Mouse (Mus musculus): ENCODE measurements around the gene Dnajc1. TPM values are rescaled to one million over a fixed set of nuclear protein-coding genes. Genes with fewer than 3 reads are reported as not detected.

Dnajc1 gene
- total RNA-seq, 2 experiments from 2014 or later = 30.4 to 39.1 TPM

- DNase-seq (ENCODE audit: low spot score in 2 of 2) = no peak
Observed at GRCm38 (mm10) chr2:18307440-18308305, 85.0 kb downstream of the Dnajc1 start.

GRCm38 (mm10) chr2:18300949-18301348 lies 91.7 kb downstream of the Dnajc1 start:
- DNase-seq (ENCODE audit: low spot score in 2 of 2) = no peak

GRCm38 (mm10) chr2:18285175-18285574 lies 107.5 kb downstream of the Dnajc1 start:
- DNase-seq (ENCODE audit: low spot score in 2 of 2) = no peak

GRCm38 (mm10) chr2:18265736-18266135 lies 126.9 kb downstream of the Dnajc1 start:
- no peak for DNase-seq (ENCODE audit: low spot score in 2 of 2)

- no peak for DNase-seq (ENCODE audit: low spot score in 2 of 2)
Observed at GRCm38 (mm10) chr2:18264579-18264978, 128.1 kb downstream of the Dnajc1 start.

GRCm38 (mm10) chr2:18262298-18262697 lies 130.3 kb downstream of the Dnajc1 start:
- DNase-seq (ENCODE audit: low spot score in 2 of 2) = no peak

GRCm38 (mm10) chr2:18249224-18249623 lies 143.4 kb downstream of the Dnajc1 start:
- DNase-seq (ENCODE audit: low spot score in 2 of 2) = no peak

- DNase-seq (ENCODE audit: low spot score in 2 of 2) = no peak
Observed at GRCm38 (mm10) chr2:18235524-18235923, 157.1 kb downstream of the Dnajc1 start.

GRCm38 (mm10) chr2:18232883-18233567 lies 159.6 kb downstream of the Dnajc1 start:
- DNase-seq (ENCODE audit: low spot score in 2 of 2) = no peak

GRCm38 (mm10) chr2:18231143-18231542 lies 161.5 kb downstream of the Dnajc1 start:
- DNase-seq (ENCODE audit: low spot score in 2 of 2) = no peak

- no peak for DNase-seq (ENCODE audit: low spot score in 2 of 2)
Observed at GRCm38 (mm10) chr2:18229279-18229678, 163.4 kb downstream of the Dnajc1 start.

GRCm38 (mm10) chr2:18228486-18229062 lies 164.1 kb downstream of the Dnajc1 start:
- no peak for DNase-seq (ENCODE audit: low spot score in 2 of 2)

- DNase-seq (ENCODE audit: low spot score in 2 of 2) = no peak
Observed at GRCm38 (mm10) chr2:18219569-18219968, 173.1 kb downstream of the Dnajc1 start.

GRCm38 (mm10) chr2:18219136-18219535 lies 173.5 kb downstream of the Dnajc1 start:
- DNase-seq (ENCODE audit: low spot score in 2 of 2) = no peak

- DNase-seq (ENCODE audit: low spot score in 2 of 2) = no peak
Observed at GRCm38 (mm10) chr2:18218500-18218899, 174.1 kb downstream of the Dnajc1 start.

GRCm38 (mm10) chr2:18217867-18218266 lies 174.8 kb downstream of the Dnajc1 start:
- no peak for DNase-seq (ENCODE audit: low spot score in 2 of 2)

- no peak for DNase-seq (ENCODE audit: low spot score in 2 of 2)
Observed at GRCm38 (mm10) chr2:18214031-18214430, 178.6 kb downstream of the Dnajc1 start.

GRCm38 (mm10) chr2:18209948-18210347 lies 182.7 kb downstream of the Dnajc1 start:
- DNase-seq (ENCODE audit: low spot score in 2 of 2) = no peak

- no peak for DNase-seq (ENCODE audit: low spot score in 2 of 2)
Observed at GRCm38 (mm10) chr2:18209211-18209823, 183.3 kb downstream of the Dnajc1 start.

- no peak for DNase-seq (ENCODE audit: low spot score in 2 of 2)
Observed at GRCm38 (mm10) chr2:18208578-18208977, 184.1 kb downstream of the Dnajc1 start.

GRCm38 (mm10) chr2:18206811-18207210 lies 185.8 kb downstream of the Dnajc1 start:
- DNase-seq (ENCODE audit: low spot score in 2 of 2) = no peak
